Mouse (Mus musculus): ENCODE measurements around the gene Scn9a.

Scn9a gene

DNA sequence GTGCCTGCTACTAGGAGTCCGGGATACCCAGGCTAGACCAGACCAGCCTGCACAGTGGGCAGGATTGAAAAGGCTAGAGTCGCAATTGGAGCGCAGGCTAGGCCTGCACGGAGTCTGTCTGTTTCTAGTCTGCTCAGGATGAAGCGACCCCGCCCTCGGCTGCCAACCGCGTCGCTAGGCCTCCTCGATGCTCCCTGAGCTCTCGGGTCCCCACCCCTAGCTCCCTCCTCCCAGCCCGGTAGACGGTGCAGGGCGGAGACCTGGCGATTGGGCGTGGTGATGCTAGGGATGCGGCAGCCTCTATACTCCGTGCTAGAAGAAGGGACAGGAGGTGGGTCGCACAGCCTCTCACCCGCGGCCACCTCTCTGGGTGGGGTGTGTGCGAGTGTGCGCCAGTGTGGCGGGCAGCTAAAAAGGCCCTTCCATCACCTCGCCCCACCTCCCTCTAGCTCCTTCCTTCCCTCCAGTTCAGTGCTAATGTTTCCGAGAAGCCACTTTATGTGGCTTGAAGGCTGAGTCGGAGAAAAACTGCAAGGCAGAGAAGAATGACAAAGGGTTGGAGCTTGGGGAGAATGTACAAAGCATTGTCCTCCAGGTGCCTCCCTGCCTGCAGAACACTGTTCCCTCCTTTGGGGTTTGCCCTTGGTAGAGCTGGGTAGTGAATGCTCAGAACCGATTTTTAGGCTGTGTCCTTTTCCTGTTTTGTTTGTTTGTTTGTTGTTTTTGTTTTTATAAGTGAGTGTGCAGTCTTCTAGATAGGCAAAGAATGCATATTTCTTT is at the start of gene Scn9a:
Gene Scn9a, minus strand, starts transcription at position 383 of the 780 bp plus-strand sequence.
- DNase-seq (ENCODE audit: low read depth), result no peak

DNA sequence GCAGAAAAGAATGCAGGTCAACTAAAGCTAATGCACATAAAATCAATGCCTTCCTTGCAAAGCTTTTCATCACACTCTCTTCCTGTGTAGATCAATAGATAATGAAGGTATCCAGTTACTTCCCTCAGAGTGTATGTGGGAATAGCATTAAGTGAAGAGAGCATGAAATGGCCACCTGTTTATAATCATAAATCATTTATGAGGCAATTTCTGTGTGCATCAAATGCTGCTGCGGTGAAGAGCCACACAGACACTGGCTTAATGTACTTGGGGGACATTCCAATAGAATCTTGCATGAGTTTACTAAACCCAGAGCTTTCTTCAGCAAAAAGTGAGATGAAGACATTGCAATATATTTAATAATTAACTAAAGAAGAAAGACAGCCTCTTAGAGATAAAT is 27.2 kb upstream of the Scn9a start:
- no peak for DNase-seq (ENCODE audit: low read depth)

- no peak for DNase-seq (ENCODE audit: low read depth)
These were observed 21.7 kb upstream of the Scn9a start for GRCm38 (mm10) chr2:66656430-66656829.

- DNase-seq (ENCODE audit: low read depth), result no peak
These were observed 20.7 kb upstream of the Scn9a start for GRCm38 (mm10) chr2:66655431-66655830.

DNA sequence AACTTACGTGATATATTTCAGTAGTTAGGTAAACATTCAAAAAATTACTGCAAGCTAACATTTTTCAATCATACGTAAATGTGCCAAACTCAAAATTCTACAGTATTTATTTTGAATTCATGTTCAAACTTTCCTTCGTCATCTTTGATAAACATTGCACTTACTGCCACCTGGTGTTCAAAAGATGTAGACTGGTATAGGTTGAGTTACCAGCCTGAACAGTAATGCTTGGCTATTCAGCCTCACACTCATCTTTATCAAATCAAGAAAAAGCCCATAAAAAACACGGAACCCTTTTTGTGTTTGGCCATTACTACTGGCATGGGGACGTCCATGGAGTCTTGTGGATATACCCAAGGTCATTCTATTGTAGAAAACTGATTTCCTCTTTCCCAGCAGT is 9.6 kb upstream of the Scn9a start:
- no peak for DNase-seq (ENCODE audit: low read depth)

GRCm38 (mm10) chr2:66632728-66633127 is 2.0 kb downstream of the Scn9a start:
- no peak for DNase-seq (ENCODE audit: low read depth)

- no peak for DNase-seq (ENCODE audit: low read depth)
These were observed 23.7 kb downstream of the Scn9a start for GRCm38 (mm10) chr2:66611091-66611490.

- no peak for DNase-seq (ENCODE audit: low read depth)
These were observed 37.4 kb downstream of the Scn9a start for GRCm38 (mm10) chr2:66597313-66597712.

GRCm38 (mm10) chr2:66596145-66596544 is 38.6 kb downstream of the Scn9a start:
- no peak for DNase-seq (ENCODE audit: low read depth)

- DNase-seq (ENCODE audit: low read depth), result no peak
These were observed 44.6 kb downstream of the Scn9a start for GRCm38 (mm10) chr2:66590151-66590550.

- no peak for DNase-seq (ENCODE audit: low read depth)
These were observed 54.5 kb downstream of the Scn9a start for GRCm38 (mm10) chr2:66580026-66580808.

- no peak for DNase-seq (ENCODE audit: low read depth)
These were observed 86.5 kb downstream of the Scn9a start for GRCm38 (mm10) chr2:66548254-66548653.

DNA sequence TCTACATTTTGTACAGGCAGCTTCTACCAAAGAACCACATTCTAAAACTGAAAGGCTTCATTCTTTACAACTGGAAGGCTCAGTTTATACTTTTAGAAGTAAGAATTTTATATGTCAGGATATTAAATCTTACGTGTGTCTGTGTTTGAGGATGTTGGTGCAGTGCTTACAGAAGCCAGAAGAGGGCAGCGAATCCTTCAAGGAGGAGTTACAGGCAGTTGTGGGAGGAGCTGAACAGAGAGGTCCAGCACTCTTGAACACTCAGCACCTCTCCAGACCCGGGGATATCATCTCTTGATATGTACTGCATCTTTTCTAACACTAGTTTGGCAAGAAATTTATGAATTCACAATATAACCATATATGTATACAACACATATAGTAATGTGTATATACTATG is 114.8 kb downstream of the Scn9a start:
- DNase-seq (ENCODE audit: low read depth), result no peak

DNA sequence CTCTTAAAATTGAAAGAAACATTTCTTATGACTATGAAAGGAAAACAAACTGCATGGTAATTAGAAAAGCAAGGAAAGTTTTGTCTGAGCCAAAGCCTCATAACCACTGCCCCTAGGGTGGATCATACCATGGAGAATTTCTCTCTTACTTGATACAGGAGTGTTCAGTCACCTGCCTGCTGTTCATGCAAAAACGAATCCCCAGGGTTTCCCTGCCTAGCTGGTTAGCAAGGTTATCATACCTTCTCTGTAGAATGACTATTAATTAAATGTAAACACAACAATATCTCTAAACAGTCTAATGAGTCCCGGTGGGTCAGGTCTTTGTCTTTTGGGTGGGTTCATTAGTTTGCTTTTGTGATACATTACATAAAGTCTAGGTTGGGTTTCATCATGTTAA is 123.3 kb downstream of the Scn9a start:
- DNase-seq (ENCODE audit: low read depth), result no peak

DNA sequence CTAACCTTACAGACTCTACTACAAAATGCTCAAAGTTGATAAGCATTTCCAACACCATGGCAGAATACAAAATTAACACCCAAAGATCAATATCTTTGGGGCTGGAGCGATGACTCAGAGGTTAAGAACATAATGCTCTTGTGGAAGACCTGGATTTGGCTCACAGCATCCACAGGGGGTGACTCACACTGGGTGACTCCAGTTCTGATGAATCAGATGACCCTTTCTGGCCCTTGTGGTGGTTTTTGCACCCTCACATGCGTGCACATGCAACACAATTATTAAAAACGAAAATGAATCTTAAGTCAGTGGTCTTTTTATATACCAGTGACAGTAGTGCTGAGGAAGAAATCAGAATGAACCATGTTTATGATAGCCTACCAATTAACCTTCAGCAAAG is 126.7 kb downstream of the Scn9a start:
- DNase-seq (ENCODE audit: low read depth), result no peak

GRCm38 (mm10) chr2:66507616-66508015 is 127.1 kb downstream of the Scn9a start:
- no peak for DNase-seq (ENCODE audit: low read depth)

DNA sequence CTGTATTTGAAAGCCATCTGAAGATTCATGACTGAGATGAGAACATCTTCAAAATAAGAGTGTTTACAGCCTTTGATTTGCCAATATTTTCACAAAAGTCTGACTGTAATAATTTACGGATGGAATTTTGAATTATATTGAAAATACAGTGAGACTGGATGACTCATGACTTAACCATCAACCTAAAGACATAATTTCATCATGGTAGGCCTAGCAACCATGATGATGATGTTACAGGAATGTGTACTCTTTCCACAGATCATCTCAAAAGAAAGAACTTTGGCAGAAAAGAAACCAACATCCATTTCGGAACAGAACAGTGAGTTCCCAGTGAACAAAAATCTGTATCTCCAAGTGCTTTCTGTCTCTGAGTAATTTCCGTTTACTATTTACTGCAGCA is 132.6 kb downstream of the Scn9a start:
- no peak for DNase-seq (ENCODE audit: low read depth)

- DNase-seq (ENCODE audit: low read depth), result no peak
These were observed 140.2 kb downstream of the Scn9a start for GRCm38 (mm10) chr2:66494556-66494955.

GRCm38 (mm10) chr2:66478395-66478794 is 156.4 kb downstream of the Scn9a start:
- no peak for DNase-seq (ENCODE audit: low read depth)

- no peak for DNase-seq (ENCODE audit: low read depth)
These were observed 161.5 kb downstream of the Scn9a start for GRCm38 (mm10) chr2:66473181-66473822.

GRCm38 (mm10) chr2:66465484-66465883 is 169.3 kb downstream of the Scn9a start:
- DNase-seq (ENCODE audit: low read depth), result no peak

DNA sequence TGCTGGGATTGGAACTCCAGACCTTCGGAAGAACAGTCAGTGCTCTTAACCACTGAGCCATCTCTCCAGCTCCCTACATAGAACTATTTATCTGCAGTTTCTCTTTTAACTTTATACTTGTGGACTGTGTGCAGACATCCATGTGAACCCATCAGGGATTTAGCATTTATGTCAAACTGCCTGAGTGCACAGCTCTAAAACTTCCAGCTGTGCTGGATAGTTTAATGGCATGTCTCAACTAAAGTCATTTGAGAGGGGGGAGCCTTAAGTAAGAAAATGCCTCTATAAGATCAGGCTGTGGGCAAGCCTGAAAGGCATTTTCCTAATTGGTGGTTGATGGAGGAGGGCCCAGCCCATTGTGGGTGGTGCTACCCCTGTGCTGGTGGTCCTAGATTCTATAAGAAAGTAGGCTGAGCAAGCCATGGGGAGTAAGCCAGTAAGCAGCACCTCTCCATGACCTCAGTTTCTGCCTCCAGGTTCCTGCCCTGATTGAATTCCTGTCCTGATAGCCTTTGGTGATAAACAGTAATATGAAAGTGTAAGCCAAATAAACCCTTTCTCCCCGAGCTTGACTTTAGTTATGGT is 169.8 kb downstream of the Scn9a start:
- DNase-seq (ENCODE audit: low read depth), result no peak

DNA sequence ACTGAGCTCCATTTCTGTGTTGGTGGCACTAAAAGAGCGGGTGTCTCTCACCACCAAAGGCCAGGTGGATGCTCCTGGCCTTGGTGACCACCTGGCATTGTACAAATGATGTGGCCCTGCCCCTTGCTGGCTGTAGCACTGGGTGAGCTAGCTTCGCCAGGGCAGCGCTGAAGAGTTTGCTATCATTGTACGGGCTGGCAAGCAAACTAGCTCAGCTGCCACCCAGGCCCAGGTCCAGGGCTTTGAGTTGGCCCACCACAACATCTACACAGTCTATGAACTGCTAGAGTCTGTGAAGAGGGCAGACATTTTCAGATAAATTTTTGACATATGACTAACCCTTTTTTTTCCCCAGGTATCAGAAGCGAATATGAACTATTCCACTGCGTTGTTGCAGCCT is 170.8 kb downstream of the Scn9a start:
- no peak for DNase-seq (ENCODE audit: low read depth)
